Mouse (Mus musculus): ENCODE measurements at regions not wholly inside any gene's neighbourhood (a gene's known extent, or its start where the extent isn't known, plus 50 kb on each side); places are given as distances from the start of the nearest gene placed in this dataset.

DNA sequence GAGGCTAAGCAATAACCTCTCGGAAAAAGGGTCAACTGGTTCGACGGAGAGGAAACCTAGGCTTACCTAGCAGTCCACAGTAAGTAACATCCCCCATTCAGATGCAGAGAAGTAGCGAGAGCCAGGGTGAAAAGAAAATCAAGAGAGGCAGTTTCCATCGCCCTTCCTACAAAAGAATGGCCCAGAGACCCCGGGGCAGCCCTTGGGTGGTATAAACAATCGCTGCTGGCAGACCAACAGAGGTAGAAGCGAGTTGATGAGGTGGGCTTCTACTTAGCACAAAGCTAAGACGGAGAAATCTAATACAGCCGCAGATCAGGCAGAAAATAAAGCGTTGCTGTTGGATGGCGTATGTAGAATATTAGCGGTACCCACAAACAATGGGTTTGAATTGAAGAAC, 57.8 kb upstream of the Arl15 start:
- DNase-seq (ENCODE audit: low spot score in 2 of 2): no peak

DNA sequence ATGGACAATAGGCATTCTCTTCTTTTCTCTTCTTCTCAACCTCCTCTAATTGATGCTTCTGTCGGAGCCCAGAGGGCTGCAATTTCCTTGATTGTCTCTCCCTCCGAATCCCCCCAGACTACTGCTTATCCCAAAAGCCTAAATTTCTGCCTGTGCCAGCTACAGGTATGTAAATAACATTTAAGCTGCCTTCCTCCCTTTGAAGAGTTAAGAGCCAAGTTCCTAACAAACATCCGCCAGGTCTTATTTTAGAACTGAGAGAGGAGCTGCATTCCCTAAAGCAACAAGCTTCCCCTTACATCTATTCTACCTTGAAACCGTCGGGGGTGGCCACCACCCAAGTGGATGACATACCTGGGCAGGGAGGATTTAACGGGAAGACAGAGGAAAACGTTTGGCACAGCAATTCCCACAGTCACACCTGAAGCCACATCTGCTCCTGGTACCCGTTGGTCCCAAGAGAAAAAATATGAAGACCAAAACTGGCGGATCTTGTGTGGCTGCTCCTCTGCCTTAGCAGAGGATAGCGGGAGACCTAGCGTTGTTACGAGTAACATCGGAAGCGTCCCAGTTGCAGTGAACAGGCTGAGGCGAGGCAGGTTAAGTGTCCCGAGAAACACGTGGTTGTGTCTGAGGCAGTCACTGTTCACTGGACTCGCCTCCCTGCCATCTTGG, 58.6 kb upstream of the Arl15 start:
- DNase-seq (ENCODE audit: low spot score in 2 of 2): no peak

DNA sequence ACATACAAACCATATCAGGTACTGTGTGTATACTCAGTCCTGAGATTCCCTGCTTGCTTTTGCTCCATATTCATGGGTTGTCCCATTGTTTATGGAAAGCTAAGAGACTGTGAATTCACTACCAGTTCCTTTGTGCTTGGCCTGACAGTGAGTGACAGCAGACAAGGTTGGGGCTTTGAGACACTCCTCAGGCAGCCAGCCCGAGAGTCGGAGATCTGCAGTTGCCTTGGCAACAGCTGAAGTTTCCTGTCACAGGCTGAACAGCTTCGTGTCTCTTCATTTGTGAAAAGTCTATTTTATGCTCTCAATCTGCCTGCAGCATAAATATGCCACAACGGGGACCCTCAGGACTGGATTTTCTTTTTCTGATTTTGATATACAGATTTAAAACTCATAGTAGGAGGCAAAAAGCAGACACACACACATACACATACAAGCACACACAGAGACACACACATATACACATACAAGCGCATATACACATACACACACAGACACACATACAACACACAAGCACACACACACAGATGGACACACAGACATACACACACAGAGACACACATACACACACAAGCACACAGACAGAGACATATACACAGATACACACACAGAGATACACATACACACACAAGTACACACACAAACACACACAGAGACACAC, 60.0 kb upstream of the Arl15 start:
- no peak for DNase-seq (ENCODE audit: low spot score in 2 of 2)

DNA sequence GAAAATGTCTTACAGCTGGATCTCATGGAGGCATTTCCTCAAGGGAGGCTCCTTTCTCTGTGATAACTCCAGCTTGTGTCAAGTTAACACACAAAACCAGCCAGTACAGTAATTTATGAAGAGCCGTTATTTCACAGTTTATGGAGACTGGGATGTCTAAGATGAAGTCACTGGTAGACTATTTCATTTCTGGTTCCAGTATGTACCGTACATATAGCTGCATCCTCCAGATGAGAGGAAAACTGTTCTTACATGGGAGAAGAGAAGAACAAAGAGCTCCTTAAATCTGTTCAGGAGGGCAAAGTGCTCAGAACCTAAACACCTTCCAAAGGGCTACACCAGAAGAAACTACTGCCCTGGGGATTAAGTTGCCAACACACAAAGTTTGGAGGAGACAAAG, 60.6 kb upstream of the Arl15 start:
- DNase-seq (ENCODE audit: low spot score in 2 of 2): no peak

DNA sequence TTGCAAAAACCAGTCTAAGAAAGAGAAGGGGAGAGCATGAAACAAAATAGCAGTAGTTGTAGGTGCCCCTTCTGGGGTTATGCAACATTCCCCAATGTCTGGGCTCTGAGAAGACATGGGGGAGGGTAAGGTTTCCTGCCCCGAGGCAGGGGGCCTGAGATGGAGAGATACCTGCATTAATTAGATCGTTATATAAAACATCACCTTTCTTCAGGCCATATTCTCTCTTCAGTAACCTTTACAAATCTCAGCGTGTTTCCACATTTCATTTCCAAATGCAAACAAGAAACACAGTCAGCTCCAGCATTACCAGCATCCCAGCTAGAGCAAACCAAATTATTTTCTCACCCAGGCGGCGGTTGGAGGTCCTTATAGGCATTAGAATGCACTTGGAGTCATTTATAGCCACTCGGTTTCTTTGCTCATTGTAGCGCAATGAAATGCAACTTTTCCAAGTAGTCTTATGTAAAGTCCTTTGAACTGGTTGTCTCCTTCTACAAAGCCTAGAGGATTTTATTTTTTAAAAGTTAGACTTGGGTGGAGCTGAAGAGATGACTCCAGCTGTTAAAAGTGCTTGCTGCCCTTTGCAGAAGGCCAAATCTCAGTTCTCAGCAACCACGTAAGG, 63.4 kb upstream of the Arl15 start:
- DNase-seq (ENCODE audit: low spot score in 2 of 2): no peak

DNA sequence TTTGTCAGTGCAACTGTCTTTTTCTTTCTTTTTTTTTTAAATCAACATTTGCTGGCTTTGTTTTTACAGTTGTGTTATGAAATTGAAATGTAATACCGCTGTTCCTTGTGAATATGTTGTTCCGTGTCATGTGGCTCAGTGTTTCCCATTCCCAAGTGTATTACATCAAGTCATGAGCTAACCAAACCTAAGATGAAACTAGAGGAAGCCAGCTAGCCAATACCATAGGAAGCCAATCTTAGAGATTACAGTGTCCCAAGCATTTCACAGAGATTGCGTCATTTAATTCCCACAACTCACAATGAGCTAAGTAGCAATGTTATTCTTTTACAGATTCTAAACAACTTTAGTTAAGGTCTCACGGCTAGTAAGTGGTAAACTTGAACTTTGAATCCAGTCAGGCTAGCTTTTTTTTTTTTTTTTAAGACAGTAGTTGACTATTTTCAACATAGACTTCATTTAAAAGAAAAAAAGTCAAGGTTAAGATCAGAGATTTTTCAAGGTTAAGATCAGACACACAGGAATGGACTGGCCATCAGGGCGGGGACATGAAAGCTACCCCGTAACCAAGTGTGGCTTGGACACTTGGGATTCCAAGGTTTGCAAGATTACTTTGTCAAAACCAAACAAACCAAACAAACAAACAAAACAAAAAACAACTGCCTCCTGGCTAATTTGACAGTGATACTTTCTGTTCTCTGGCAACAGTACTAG, 64.1 kb upstream of the Arl15 start:
- no peak for DNase-seq (ENCODE audit: low spot score in 2 of 2)

DNA sequence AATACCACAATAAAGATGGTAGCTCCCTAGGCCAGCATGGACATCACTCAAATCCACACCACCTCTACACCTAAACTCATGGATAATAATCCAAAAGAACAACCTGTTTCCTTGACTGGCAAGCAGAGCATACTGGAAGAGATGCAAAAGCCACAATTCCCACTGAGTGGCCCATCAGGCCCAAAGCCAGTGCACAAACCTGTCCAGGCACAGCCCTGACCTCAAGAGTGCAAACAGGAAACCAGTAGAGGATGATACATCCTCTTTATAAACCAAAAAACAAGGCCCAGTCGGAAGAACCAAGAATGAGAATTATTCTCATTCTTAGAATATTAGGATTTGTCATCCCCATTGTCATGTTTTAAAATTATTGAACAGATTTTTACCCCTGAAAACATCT, 64.7 kb upstream of the Arl15 start:
- DNase-seq (ENCODE audit: low spot score in 2 of 2): peak in 1 of 2 experiments; percentile 13

DNA sequence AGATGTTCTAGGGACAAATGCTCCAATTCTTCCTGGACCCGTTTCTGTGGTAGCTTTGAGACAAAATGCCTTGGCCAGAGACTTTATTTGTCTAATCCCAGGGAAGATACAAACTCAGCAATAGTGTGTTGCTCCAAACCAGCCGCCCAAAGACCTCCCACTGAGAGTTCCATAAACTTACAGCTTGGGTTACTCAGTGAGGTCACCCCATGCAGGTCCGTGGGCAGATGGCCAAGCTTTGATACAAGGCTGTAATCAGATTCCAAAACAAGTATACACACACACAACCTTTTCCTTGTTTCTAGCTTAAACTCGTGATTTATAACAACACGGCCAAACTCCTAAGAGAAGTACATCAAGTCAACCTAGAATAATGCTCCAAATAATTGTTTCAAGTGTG, 64.6 kb upstream of the Hspb3 start:
- DNase-seq (ENCODE audit: low spot score in 2 of 2): peak; percentile 68 to 75

DNA sequence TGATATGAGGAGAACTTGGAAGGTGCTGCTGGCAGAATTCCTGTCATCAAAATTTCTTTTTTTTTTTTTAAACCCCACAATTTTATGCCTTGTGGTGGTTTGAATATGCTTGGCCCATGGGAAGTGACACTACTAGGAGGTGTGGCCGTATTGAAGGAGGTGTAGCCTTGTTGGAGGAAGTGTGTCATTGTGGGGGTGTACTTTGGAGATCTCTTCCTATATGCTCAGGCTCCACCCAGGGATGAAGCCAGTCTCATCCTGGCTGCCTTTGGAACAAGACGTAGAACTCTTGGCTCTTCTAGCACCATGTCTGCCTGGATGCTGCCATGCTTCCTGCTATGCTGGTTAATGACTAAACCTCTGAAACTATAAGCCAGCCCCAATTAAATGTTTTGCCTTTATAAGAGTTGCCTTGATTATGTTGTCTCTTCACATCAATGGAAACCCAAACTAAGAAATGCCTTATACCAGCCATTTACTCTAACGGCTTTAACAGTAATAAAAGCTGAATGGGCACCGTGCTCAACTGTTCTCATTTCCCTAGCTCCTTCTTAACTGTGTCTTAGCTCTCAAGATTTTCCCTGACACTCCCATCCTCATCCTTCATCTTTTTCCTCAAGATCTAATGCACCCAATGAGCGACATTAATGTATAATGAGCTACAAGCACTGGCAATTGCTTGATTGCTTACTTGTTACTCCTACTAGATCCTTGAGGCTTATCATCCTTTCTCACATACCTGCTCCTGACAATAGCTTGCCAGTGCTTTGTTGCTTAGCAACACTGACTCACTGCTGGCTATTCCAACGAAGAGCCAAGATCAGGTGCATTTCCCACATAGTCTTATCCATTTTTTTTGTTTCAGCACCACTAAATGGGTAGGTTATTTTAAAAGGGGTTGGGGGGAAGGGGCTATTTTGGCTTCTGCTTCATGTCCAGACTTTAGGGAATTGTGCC, 61.7 kb upstream of the Hspb3 start:
- DNase-seq (ENCODE audit: low spot score in 2 of 2): no peak

DNA sequence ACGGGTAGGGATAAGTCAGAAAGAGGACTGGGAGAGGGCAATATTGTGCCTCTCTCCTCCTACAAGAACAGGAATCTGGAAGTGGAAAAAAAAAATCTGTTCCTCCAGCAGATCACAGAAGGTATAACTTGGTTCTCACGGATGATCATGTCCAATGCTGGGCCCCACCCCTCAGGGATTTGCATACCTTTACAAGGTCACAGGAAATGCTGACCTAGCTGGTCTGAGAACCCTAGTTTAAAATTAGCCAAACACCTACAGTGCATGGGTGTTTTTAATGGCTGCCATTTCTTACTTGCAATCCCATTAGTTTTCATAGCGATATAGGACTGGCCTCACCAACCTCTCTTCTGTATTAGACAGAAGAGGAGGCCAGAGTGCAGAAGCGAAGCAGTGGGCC, 51.8 kb upstream of the Hspb3 start:
- DNase-seq (ENCODE audit: low spot score in 2 of 2): no peak

DNA sequence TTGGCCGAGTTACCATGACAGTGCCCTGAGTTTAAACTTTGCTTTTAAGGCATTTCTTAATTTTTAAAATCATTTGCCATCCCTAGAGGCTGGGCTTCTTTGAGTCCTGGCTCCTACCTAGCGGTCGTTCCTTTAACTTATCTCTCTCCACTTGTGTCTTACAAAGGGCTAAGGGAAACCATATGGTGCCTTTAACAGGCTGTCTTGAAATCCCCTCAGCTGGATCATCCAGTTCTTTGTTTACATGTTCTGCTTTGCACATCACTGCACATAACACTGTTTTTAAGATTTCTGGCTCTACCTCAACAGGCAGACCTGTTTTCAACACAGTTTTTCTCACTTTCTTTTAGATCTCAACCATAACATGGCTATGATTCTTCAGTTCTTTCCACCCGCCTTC, 50.4 kb upstream of the Hspb3 start:
- DNase-seq (ENCODE audit: low spot score in 2 of 2): no peak

All from urinary bladder, postnatal 36 days (tissue).